Mouse (Mus musculus) small intestine, adult 2 months (tissue): ENCODE results near the gene Agr2.

Source experiments
- CTCF ChIP-seq: fragments of 200-500 bp; IDR thresholded peaks from 2 replicates; pipeline ENCODE4 v1.5.1; 2012; ENCODE audit warnings: low read depth, mild to moderate bottlenecking, control low read depth, inconsistent platforms, low read length, moderate library complexity, mixed read lengths; ENCODE audit not compliant: insufficient replicate concordance, insufficient read length; ENCODE audit errors: extremely low read depth
- POLR2A ChIP-seq: fragments of 200-500 bp; IDR thresholded peaks from 2 replicates; pipeline ENCODE4 v1.6.1; 2012; ENCODE audit warnings: low read depth, mild to moderate bottlenecking, control low read depth, inconsistent platforms, low read length, moderate library complexity

- no peak for TF ChIP-seq CTCF
- no peak for TF ChIP-seq POLR2A
Observed at GRCm38 (mm10) chr12:35984743-35985142, 8.0 kb upstream of the Agr2 start.
